ENCODE assay signal across 15 mouse cellular contexts in the genomic region with DNA sequence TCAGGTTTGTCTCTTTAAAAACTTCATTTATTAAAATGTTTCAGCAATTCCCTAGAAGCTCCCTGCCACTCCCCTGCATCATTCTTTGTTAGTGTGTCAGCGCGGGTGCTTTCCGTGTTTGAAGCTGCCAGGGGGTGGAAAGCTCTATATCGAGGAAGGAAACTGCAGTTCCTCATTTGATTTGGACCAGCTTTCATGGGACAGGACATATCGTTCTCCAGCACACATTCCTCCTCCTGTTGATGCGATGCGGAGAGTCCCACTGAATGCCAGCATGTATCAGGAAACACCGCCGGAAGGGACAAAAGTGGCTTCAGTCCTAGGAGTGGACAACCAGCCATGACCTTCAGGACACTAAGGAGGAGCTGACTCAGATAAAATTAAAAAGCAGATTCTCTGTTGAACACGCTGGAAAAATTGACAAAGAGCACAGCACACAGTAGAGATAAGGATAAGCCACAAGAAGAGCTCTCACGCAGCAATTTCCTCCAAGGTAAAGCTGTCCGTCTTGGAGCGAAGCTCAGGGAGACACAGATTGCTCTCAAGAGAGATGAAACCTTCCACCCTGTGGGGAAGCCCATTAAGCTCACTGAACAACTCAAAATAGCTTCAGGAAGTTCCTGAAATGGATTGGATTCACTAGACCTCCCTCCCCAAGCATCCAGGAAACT. TPM values are rescaled to one million over a fixed set of nuclear protein-coding genes. Genes with fewer than 3 reads are reported as not detected.
DNase-seq lines count a peak whose midpoint lies in the region; ATAC-seq and TF ChIP-seq lines count a peak whose summit lies in the region.
"Had no signal": no experiment of that assay in that cellular context is flagged by ENCODE, and none has a peak within 500 bp of the region (broad histone marks: within the 10 kb centered on the region; RNA-seq: fewer than 3 reads in every experiment).

No protein-coding gene starts in this region.

- H3K4me2 ChIP-seq in forebrain, embryonic 12.5 days = no peak overlapping the region
- H3K4me2 ChIP-seq: midbrain, embryonic 15.5 days had no signal

- no peak overlapping the region for H3K27ac ChIP-seq in forebrain, embryonic 12.5 days
- H3K27ac ChIP-seq in kidney, adult 2 months (ENCODE audit: insufficient read depth, low read depth, low read length) = no peak overlapping the region
- H3K27ac ChIP-seq: midbrain, embryonic 15.5 days had no signal

- ATAC-seq in common myeloid progenitor, adult 5-6 weeks (replicated peaks; ENCODE audit: low read depth, poor library complexity, severe bottlenecking) = peak; percentile 77
- no peak for ATAC-seq in forebrain, embryonic 12.5 days (ENCODE audit: low FRiP score)
- ATAC-seq: forebrain, postnatal 0 days; midbrain, embryonic 15.5 days had no signal

- H3K4me1 ChIP-seq in forebrain, embryonic 12.5 days = no peaks in the 10 kb centered on the region
- H3K4me1 ChIP-seq in kidney, adult 2 months (ENCODE audit: control insufficient read depth, insufficient read depth, low read length) = no peaks in the 10 kb centered on the region
- H3K4me1 ChIP-seq: midbrain, embryonic 15.5 days had no signal

- peak; percentile 93 for DNase-seq in heart, adult 11 months
- DNase-seq in heart, postnatal 25 days (ENCODE audit: low spot score) = no peak
- DNase-seq in heart, postnatal 10 days = peak; percentile 17 to 38
- peak; percentile 6 for DNase-seq in splenic B cell, adult 2 months (ENCODE audit: low read depth, low spot score)
- no peak for DNase-seq in urinary bladder, adult 18-20 months (ENCODE audit: low spot score in 2 of 2)
- DNase-seq in kidney, adult 2 months = no peak
- DNase-seq: adrenal gland, adult 8-10 months; cerebellum, adult 11-12 months; embryo, embryonic 11 days; forebrain, postnatal 0 days; retina, postnatal 1 day; thymus, adult 18-20 months had no signal

- WGBS in forebrain, embryonic 12.5 days = 91% methylated on average over 13 of the region's 13 CpGs
- 60% methylated on average over 13 of the region's 13 CpGs for WGBS in kidney, adult 2 months

- no peaks in the 10 kb centered on the region for H3K27me3 ChIP-seq in splenic B cell, adult 2 months (ENCODE audit: control insufficient read depth, insufficient read depth, low read length, poor library complexity, severe bottlenecking)
- H3K27me3 ChIP-seq in forebrain, embryonic 12.5 days = no peaks in the 10 kb centered on the region
- no peaks in the 10 kb centered on the region for H3K27me3 ChIP-seq in kidney, adult 2 months (replicated peaks; ENCODE audit: control insufficient read depth, insufficient read depth, low read length)
- H3K27me3 ChIP-seq: midbrain, embryonic 15.5 days had no signal

- H3K9me3 ChIP-seq in forebrain, embryonic 12.5 days = no peaks in the 10 kb centered on the region
- H3K9me3 ChIP-seq: midbrain, embryonic 15.5 days had no signal

- H3K36me3 ChIP-seq in splenic B cell, adult 2 months (ENCODE audit: control insufficient read depth, insufficient read depth, low read length, poor library complexity, severe bottlenecking) = no peaks in the 10 kb centered on the region
- H3K36me3 ChIP-seq in forebrain, embryonic 12.5 days (replicated peaks) = no peaks in the 10 kb centered on the region
- H3K36me3 ChIP-seq in kidney, adult 2 months (ENCODE audit: control insufficient read depth, insufficient read depth, low read length) = no peaks in the 10 kb centered on the region
- H3K36me3 ChIP-seq: midbrain, embryonic 15.5 days had no signal

- no peak for TF ChIP-seq POLR2A in kidney, adult 2 months (IDR thresholded peaks at IDR 0.05; ENCODE audit: low read depth, low read length)

- H3K9ac ChIP-seq in forebrain, embryonic 12.5 days = no peak overlapping the region
- H3K9ac ChIP-seq: forebrain, postnatal 0 days; midbrain, embryonic 15.5 days had no signal

- H3K4me3 ChIP-seq in forebrain, embryonic 12.5 days (replicated peaks) = no peak overlapping the region
- H3K4me3 ChIP-seq in kidney, adult 2 months (ENCODE audit: insufficient read depth, low read depth, low read length) = no peak overlapping the region
- H3K4me3 ChIP-seq: midbrain, embryonic 15.5 days had no signal

- no peak for TF ChIP-seq CTCF in kidney, adult 2 months (conservative IDR thresholded peaks at IDR 0.05; ENCODE audit: insufficient read depth, insufficient read length, low read depth, low read length)

- intact Hi-C loops in heart, postnatal 25 days (cut with DNase I) = no loop called here
- intact Hi-C loops in heart, postnatal 10 days (cut with DNase I) = no loop called here

RNA-seq across cellular contexts. Expression of gene 1700017B05Rik, which starts 55.3 kb away (rescaled TPM):
- 10 to 100 TPM; 11.0 to 11.5 TPM for total RNA-seq in heart, postnatal 25 days (2021)
- 19.6 and 31.9 TPM in 2 replicates for total RNA-seq in common myeloid progenitor, adult 5-6 weeks (2017)
- total RNA-seq in heart, postnatal 10 days (2021) = 10 to 100 TPM; 21.2 to 21.5 TPM
- 9.1 and 11.7 TPM in 2 replicates for polyA plus RNA-seq in forebrain, embryonic 12.5 days (2016; fragmentation: Nextera tagmentation; extraction: Ambion mirVana)
- polyA plus RNA-seq in kidney, adult 2 months (2012; rRNA removed) = 9.5 TPM in 2 replicates

Comparison
In these comparisons a context has a peak if more than half of its experiments do, and no peak if none do; other contexts are left out.
1. DNase-seq: peak in heart, adult 11 months (single experiment), heart, postnatal 10 days (2 of 2) and splenic B cell, adult 2 months (single experiment); none in heart, postnatal 25 days (single experiment), urinary bladder, adult 18-20 months (0 of 2) and kidney, adult 2 months (single experiment).